Mouse (Mus musculus): ENCODE measurements at regions not wholly inside any gene's neighbourhood (a gene's known extent, or its start where the extent isn't known, plus 50 kb on each side); places are given as distances from the start of the nearest gene placed in this dataset.

DNA sequence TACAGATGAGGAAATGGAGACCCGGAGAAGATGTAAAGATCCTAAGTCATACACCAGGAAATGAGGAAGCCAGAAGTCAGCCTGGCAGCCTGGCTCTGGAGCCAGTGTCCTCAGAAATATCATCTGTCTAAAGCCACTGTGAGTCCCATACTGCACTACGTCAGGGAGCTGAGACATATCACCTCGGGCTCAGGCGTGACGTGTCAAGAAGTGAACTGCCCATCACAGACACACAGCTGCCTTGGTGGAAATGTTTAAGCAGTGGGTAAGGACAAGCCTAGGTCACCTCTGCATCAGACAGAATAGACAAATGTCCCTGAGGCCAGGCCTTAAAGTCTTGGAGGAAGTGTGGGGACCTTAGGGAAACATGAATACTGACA is 88.0 kb upstream of the Zmiz1 start:
- no peak for DNase-seq (ENCODE audit: low spot score in 2 of 2)

DNA sequence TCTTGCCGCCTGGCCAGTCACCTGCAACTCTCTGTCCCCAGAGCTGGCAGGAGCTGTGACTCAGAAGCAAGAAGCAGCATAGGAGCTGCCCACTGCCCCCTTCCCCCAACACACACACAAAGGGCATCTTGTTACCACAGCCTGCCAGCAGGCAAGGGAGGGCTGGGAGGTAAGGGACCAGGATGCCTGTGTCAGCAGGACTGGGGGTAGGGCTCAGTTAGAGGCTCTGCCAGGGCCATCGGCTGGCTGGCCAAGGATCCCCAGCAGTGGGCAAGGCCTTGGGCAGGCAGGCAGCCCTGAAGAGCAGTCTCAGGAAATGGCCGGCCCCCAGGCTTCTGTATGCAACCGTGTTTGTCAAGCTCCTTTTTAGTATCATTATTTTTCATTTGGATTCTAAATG is 87.3 kb upstream of the Zmiz1 start:
- DNase-seq (ENCODE audit: low spot score in 2 of 2): peak; percentile 64 to 76

DNA sequence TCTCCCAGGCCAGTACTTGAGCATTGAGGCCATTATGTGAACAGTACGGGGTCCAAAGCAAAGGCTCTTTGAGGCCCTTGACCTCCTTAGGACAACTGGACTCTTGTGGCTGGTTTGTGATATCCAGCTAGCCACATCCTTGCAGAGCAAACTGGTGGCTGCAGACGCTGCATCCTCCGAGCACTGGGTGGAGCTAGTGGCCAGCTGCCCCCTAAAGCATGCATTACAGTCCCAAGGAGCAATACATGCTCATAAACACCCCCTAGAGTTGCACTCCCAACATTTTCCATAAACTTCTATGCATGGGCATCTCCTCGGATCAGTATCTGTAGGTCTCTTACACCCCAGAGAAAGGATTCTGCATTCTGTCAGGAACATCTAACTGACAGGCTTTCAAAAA is 86.4 kb upstream of the Zmiz1 start:
- DNase-seq (ENCODE audit: low spot score in 2 of 2): no peak

DNA sequence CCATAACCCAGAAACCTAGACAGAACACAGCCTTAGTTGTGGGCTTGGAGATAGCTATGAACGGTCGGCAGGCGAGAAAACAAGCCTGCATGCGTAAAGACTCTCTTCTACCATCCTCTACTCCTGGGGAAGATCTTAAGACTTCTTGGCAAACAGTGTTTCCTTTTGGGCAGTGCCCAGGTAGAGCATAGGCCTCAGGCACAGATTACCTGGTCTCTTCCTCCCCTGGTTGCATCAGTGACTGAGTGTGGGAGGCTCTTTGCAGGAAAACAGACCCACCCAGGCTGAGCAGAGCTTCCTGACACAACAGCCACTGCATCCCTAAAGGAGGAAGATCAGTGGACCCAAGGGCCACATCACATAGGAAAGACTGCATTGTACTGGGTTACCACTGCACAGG is 85.8 kb upstream of the Zmiz1 start:
- no peak for DNase-seq (ENCODE audit: low spot score in 2 of 2)

DNA sequence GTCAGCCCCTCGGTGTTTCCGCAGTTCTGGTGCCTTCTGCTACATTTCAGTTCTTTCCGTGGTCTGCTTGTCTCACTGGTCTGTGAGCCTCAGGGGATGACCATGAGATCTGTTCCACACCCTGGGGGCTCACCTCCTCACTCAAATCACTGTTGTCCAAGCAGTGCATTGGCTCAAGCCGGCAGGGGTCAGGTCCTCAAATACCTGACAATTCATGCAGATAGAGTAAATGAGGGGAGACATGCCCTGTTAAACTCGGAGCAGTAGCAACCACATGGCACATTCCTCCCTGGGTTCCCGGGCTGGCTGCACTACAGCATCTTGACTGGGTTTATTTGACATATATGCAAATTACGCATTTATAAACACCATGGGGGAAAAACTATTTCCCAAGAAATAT is 84.0 kb upstream of the Zmiz1 start:
- DNase-seq (ENCODE audit: low spot score in 2 of 2): no peak

DNA sequence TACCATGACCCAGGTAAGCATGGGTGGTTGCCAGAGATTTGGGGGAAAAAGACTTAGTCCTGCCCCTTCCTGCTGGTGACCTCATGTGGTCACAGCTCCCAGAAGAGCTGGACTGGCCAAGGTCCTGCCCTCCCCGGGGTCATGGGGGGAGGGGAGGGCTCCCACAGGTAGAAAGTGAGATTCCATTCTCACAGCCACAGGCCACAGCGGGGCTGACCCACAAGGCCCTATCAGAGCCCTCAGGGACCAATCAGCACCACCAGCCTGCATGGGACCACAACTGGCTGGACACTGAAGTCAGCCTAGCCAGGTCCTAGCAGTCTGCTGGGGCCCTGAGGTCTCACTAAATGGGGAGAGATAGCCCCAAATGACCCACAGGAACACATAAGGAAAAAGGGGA is 81.9 kb upstream of the Zmiz1 start:
- peak in 1 of 2 experiments; percentile 20 for DNase-seq (ENCODE audit: low spot score in 2 of 2)

DNA sequence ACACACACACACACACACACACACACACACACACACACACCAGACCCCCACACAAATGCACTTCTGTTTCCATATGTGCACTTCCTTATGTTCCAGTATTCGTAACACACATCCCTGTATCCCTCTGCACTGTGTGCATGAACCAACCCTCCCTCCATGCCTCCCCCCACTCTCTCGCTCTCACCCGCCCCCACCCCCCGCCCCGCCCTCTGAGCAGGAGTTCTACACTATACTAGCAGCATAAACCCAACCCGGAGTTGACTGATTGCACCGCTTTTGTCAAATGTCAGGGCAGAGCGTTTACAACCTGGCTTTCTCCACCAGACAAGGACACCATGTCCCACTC is 81.5 kb upstream of the Zmiz1 start:
- DNase-seq (ENCODE audit: low spot score in 2 of 2): no peak

DNA sequence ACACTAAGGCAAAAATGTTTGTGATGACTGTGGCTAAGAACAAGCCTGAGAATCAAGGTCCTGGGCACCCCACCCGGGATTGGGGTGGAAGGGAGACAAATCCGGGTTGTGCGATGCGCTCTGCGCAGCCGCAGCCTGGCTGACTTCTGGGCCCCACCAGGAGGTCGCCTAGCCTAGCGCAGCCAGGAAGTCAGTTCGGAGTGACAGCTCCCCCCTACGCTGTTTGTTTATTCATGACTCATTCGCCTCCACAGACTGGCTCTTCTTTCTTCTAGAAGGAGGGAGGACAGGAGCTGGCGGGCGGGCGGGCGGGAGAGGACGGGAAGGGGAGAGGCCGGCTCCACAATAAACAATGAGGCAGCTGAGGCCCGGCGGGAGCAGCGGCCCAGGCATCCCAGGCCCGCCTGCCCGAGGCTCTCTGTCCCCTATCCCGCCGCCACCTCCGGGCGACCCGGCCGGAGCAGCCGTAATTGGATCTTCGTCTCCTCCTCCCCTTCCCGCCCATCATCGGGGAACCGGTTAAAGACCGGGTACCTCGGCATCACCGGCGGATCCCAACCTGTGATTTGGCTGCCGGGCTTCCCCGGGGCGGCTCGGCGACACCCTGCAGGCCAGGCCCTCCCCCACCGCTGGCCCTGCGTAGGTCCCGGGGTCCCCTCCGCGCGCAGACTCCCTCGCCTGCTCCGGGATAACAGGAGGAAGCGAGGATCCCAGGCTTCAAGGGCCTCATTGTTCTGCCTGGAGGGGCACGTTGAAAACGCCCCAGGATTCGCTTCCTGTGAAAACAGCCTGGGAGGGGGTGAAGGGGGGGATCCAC is 80.9 kb upstream of the Zmiz1 start:
- peak; percentile 82 to 84 for DNase-seq (ENCODE audit: low spot score in 2 of 2)

DNA sequence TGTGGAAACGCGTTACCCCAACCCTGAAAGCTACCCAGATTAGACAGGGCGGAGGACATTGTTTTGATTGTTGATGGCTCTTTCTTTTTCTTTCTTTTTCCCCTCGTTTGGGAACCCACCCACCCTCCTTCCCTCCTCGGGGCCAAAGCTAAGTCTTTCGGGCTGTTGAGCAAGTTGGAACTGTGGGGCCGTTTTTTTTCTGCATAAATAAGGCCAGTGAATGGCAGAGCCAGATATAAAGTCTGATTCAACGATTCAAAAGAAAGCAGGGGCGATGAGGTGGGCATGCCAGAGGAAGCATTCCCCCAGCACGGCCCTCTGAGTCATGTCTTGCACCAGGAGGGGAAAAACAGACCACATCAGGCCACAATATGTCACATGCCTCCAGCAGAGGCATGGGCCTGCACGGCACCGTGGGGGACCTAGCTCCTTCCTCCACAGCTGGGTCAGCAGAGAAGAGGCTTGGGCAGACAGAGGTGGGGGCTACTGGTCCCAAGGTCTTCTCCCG is 80.2 kb upstream of the Zmiz1 start:
- DNase-seq (ENCODE audit: low spot score in 2 of 2): peak; percentile 38 to 48

DNA sequence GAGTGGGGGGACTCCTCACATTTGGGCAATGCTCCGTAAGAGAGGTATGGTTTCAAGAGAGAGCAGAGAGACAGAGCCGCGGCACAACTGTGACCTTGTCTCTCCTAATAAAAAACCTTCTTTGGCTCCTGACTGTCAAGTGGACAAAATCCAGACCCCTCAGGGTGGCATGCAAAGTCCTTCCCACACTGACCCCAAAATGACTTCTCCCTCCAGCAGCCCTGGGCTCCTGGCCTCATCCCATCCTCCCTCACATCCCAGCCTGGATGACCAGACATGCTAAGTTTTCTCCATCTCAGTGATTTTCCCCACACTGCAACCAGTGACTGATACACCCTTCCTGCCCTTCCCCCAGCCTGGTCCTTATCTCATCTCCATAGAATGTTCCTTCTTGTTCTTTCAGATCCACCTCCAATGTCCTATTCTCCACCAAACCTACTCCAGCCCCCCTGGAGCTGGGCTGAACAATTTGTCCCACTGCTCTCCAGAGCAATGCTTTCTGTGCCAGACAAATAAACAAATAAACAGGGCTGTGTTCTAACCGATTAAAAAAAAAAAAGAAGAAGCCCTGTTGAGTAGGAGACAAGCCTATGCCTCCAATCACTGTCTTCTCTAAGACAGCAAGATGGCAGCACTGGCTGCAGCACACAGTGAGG is 75.7 kb upstream of the Zmiz1 start:
- DNase-seq (ENCODE audit: low spot score in 2 of 2): no peak

DNA sequence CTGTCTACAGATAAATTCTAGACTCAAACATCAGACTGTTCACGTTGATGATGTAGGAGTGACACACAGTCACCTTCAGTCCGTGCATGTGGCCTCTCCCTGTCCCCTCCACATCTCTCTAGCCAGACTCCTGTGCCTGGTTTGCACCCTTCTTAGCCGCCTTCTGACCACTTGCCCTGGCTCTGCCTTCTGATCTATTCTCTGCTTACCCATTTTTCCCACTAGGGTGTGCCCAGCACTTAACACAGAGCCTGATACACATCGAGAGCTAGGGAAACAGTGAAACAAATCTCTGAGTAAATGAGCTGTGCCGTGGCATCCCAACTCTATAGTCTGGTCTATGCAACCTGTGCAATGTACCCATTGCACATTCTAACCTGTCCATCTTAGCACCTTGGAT is 73.3 kb upstream of the Zmiz1 start:
- no peak for DNase-seq (ENCODE audit: low spot score in 2 of 2)

DNA sequence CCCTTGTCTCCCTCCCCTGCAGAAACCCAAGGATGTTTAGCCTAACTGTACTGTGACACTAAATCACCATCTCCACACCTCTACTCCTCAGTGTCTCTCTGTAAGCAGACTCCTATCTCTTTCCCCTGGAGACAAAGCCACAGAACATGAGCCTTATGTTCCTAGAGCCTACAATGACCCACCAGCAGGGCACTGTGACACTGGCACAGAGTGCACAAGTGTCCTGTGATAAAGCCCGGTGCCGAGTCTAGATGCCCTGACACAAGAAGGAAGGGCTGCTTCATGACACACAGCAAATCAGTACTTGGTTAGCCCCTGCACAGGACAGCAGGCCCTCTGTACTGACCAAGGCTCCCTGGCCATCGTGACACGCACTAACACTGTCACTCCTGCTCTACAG is 71.2 kb upstream of the Zmiz1 start:
- no peak for DNase-seq (ENCODE audit: low spot score in 2 of 2)

DNA sequence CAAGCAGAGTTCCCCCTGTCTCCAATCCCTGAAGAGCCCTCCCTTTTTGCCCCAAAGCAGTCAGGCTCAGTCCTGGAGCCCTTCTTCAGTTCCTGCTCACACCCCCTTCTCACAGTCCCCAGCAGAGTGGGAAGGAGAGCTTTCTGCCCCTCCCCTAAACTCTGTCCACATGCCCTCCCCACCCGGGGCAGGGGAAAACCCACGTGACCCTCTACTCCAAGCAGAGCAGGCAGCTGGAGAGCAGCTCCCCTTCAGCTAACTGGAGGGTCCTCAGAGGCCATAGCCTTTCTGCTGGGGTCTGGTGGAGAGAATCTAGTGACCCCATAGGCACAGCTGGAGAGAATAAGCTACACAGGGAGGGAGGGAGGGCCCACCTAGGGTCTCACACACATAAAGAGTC is 69.7 kb upstream of the Zmiz1 start:
- DNase-seq (ENCODE audit: low spot score in 2 of 2): no peak

DNA sequence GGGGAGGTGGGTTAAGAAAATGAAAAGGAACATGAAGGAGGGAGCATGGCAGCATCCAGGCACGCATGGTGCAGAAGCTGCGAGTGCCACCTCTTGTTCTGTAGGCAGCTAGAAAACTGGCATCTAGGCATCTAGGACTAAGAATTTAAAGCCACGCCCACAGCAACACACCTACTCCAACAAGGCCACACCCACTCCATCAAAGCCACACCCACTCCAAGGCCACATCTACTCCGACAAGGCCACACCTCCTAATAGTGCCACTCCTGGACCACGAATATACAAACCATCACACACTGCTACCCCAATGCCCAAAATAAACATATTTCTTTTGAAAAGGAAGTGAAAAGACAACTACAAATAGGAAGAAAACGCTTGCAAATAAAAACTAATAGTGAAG is 66.6 kb upstream of the Zmiz1 start:
- no peak for DNase-seq (ENCODE audit: low spot score in 2 of 2)

DNA sequence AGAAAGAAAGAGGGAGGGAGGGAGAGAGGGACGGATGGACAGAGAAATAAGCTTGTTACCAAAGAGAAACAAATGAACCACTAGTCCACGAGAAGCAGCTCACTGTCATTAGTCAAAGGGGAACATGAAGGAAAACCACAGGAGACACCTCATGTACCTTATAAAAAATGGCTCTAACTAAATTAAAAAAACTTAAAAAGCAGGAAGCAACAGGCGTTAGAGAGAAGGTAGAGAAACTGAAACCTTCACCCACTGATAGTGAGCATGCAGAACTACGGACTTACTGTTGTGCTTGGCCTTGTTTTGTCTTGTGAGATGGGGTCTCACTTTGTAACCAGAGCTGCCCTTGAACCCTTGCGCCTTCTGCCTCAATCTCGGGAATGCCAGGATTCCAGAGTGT is 66.0 kb upstream of the Zmiz1 start:
- DNase-seq (ENCODE audit: low spot score in 2 of 2): no peak

DNA sequence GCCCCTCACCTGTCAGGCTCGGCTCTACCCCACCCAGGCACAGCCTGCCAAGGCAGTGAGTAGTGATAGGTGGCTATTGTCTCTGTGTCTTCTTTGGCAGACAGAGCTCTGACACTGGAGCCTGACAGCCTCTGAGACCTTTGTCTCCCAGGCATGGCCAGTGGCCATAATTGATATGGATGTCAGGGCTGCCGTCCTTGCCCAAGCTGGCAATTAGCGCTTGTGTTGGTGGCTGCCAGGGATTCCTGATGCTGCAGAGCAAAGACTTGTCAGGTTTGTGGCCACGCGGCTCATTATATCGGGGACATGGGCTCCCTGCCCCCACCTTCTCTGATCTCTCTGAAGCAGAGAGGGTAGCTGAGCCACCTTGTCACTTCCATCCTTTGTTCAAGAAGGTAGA is 64.1 kb upstream of the Zmiz1 start:
- DNase-seq (ENCODE audit: low spot score in 2 of 2): no peak

DNA sequence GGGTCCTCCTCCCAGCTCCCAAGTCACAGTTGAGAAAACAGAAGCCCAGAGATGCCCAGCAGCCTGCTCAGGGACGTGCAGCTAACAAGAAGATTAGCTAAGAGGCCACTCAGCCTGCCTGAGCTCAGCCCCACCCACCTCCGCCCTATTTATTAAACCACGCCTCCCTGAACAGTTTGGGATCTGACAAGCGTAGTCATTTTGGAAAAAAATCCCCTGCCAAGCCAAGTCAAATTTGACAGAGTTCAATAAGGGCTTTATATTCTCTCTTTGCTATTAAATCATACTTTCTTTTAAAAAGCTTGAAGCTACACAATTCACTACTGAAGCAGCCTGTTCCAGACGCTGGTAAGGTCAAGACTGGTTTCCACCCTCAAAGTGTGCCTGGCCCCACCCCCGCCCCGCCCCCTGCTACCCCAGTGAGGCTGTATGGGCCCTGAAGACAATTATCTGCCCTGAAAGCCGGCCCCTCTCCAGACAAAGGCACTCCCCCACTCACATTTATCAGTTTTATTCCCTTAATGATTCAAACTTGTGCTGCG is 61.9 kb upstream of the Zmiz1 start:
- DNase-seq (ENCODE audit: low spot score in 2 of 2): no peak

DNA sequence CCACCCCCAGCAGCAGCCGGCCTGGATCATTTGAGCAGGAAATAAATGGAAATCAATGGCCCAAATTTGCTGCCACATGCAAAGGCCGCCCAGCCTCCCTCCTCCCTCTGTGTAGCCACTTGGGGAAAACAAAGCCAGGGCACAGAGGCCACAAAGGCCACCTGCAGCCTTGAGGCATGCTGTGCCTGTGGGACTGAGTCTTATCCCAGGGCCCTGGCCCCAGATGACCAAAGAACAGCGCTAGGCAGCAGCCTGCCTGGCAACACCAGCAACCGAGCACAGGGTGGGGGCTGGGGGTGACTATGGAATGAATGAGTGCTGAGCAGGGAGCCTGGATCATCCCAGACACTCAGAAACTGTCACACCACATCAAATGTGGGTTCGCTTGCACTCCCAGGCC is 61.2 kb upstream of the Zmiz1 start:
- no peak for DNase-seq (ENCODE audit: low spot score in 2 of 2)

DNA sequence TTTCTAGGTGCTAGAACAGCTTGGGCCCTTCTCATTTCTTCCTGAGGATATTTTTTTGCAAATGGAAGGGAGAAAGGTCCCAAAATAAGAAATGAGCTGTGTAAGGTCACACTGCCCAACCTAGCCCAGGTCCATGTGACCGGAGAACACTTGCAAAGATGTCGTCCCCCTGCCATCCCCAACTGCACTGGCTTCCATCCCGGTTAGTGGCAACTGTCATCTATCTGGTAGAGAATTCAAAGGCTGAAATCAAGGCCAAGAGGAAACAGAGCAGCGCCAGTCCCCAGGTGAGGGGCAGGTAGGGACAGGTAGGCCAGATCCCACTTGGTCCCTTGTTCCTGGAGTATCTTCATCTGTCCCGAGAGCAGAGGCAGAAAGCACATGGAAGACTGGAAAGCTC is 60.2 kb upstream of the Zmiz1 start:
- no peak for DNase-seq (ENCODE audit: low spot score in 2 of 2)

DNA sequence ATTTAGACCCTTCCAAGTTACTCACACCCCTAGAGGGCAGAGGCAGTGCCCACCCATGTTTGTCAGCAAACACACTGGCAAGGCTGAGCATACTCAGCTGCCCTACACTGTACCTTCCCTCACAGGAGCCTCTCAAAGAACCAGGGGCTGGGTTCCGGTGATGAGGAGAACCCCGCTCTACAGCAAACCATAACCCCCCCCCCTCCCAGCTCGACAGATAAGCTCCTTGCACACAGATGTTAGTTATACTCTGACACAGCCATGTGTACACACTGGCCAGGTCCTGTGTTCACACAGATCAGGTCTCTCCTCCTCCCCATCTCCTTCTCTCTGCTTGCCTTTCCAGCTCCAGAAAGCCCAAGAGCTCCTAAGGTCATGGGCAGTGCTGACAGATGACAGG is 59.7 kb upstream of the Zmiz1 start:
- DNase-seq (ENCODE audit: low spot score in 2 of 2): no peak

DNA sequence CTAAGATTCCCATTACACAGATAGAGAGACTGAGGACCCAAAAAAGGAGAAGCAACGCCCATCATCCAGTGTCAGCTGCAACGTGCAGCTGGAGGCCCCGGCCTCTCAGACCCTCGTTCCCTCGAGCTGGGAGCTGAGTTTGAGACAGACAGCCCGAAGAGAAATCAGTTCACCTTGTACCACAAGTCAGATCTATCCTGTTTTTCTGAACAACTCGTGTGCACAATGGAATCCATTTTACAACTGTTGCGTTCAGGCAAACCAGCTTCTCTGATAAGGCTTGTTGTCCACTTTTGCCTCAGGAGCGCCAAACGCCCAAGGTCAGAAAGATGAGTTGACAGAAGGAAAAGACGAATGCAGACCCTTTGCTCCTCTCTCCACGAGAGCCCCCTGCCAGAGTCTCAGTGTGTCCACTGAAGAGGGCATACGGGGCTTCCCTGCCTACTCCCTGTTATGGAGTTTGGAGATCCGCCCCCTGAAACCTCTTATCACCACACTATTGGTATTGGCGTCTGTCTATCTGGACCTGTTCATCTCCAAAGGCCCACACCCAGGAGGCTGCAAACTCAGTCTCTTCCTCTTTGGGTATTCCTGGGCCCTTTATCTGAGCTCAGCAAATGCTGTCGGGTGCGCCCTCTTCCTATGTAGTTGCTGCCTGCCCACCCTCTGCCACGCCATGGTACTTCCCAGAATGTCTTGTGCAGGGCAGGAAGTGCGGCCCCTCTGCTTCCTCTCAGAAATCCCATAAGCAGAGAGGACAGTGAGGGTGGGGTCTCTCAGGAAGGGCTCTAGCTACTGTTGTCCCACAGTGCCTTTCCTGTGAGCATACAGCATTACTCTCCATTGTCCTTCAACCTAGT is 57.7 kb upstream of the Zmiz1 start:
- DNase-seq (ENCODE audit: low spot score in 2 of 2): no peak

DNA sequence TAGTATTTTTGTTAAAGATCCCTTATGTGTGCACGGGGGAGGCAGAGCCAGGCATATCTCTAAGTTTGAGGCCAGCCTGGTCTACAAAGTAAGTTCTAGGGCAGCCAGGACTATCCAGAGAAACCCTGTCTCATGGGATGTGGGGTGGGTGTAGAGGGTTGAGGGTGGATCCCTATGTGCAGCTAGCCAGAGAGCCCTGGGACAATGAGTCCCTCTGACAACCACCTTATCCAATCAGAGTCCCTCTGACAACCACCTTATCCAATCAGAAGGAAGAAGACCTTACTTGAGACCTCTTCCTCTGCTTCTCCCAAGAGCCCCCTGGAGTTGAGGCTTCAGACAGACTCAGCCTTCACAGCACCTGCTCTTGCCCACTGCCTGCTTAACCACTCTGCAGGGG is 56.6 kb upstream of the Zmiz1 start:
- no peak for DNase-seq (ENCODE audit: low spot score in 2 of 2)

Data from frontal cortex, postnatal 10 days (tissue).